Mouse (Mus musculus) G1E (cell line): ENCODE data around the gene Snrpb.

Experiments
- CTCF ChIP-seq: IDR thresholded peaks from 2 replicates; pipeline ENCODE4 v1.5.1; 2012; ENCODE audit warnings: low read depth, low read length, inconsistent platforms, mixed read lengths
- GATA2 ChIP-seq: IDR thresholded peaks from 2 replicates; pipeline ENCODE4 v1.6.1; 2012; ENCODE audit warnings: low read depth, low read length, inconsistent platforms, borderline replicate concordance

GRCm38 (mm10) chr2:130171674-130172073 is 7.5 kb downstream of the Snrpb start:
- TF ChIP-seq CTCF (no peak), GATA2 (no peak)
